Mouse (Mus musculus): ENCODE results near the gene Pamr1.
A peak's percentile ranks its signal among the peaks of the same experiment; 100 is the strongest.

Pamr1 gene

GRCm38 (mm10) chr2:102549611-102550266, at the start of gene Pamr1:
Pamr1 (plus strand) TSS chr2:102550012.
- DNase-seq (ENCODE audit: low spot score in 2 of 2), result peak in 1 of 2 experiments; percentile 19

GRCm38 (mm10) chr2:102507633-102508032, 42.2 kb upstream of the Pamr1 start:
- DNase-seq (ENCODE audit: low spot score in 2 of 2), result no peak

DNA sequence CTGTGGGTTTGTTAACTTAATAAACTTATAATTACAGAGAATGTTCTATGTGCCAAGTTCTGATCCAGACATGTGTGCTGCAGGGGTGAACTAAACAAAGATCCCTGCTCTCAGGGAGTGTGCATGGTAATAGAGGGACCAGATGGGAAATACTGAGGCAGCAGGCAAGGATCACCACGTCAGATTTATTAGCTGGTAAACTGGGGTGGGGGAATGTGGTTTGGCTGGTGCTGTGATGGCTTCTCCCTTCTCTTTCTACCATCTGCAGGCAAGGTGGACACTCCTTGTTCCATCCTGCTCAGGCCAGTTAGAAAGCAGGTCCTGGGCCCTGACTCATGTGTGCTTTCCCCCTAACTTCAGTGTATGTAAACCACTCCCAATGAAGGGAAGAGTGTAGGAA, 41.7 kb upstream of the Pamr1 start:
- no peak for DNase-seq (ENCODE audit: low spot score in 2 of 2)

GRCm38 (mm10) chr2:102519956-102520355, 29.9 kb upstream of the Pamr1 start:
- DNase-seq (ENCODE audit: low spot score in 2 of 2), result no peak

DNA sequence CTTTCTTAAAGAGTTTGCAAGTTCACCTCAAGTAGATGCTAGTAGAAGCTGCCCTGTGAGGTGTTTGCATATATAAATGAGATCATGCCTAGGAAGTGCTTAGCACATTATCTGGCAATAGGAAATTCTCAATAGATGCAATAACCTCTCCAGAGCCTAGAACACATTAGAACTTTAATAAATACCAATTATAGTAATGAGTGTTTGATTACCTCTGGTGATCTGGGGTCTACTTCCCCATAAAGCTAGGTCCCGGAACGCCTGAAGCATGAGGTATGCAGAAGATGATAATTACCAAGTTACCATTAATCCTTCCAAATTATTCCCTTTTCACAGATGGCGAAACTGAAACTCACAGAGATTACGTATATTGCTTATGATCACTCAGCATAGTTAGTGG, 22.2 kb upstream of the Pamr1 start:
- DNase-seq (ENCODE audit: low spot score in 2 of 2), result no peak

- DNase-seq (ENCODE audit: low spot score in 2 of 2), result no peak
Observed at GRCm38 (mm10) chr2:102533437-102533836, 16.4 kb upstream of the Pamr1 start.

- DNase-seq (ENCODE audit: low spot score in 2 of 2), result no peak
Observed at GRCm38 (mm10) chr2:102536766-102537165, 13.0 kb upstream of the Pamr1 start.

GRCm38 (mm10) chr2:102540438-102541230, 9.2 kb upstream of the Pamr1 start:
- DNase-seq (ENCODE audit: low spot score in 2 of 2), result no peak

- no peak for DNase-seq (ENCODE audit: low spot score in 2 of 2)
Observed at GRCm38 (mm10) chr2:102541404-102542125, 8.2 kb upstream of the Pamr1 start.

GRCm38 (mm10) chr2:102543961-102544719, 5.7 kb upstream of the Pamr1 start:
- DNase-seq (ENCODE audit: low spot score in 2 of 2), result no peak

GRCm38 (mm10) chr2:102550910-102551582, 1.2 kb downstream of the Pamr1 start:
- DNase-seq (ENCODE audit: low spot score in 2 of 2), result no peak

DNA sequence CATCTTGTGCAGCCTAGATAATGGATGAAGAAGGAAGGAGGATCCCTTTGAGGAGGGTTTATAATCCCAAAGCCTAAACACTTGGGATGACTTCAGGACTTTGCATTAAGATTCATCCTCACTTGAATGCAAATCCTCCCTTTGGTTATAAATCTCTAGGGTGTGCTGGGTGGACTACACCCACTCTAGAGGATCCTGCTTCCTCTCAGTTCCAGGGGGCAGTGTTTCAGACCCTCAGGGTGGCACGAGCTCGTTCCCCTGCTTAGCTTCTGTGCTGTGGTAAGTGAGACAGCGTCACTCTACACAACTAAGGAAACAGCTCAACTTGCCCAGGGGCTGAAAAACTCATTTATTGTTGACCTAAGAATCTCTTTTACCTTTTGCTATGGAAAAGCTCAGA, 1.8 kb downstream of the Pamr1 start:
- DNase-seq (ENCODE audit: low spot score in 2 of 2), result no peak

- DNase-seq (ENCODE audit: low spot score in 2 of 2), result no peak
Observed at GRCm38 (mm10) chr2:102552095-102552537, 2.3 kb downstream of the Pamr1 start.

DNA sequence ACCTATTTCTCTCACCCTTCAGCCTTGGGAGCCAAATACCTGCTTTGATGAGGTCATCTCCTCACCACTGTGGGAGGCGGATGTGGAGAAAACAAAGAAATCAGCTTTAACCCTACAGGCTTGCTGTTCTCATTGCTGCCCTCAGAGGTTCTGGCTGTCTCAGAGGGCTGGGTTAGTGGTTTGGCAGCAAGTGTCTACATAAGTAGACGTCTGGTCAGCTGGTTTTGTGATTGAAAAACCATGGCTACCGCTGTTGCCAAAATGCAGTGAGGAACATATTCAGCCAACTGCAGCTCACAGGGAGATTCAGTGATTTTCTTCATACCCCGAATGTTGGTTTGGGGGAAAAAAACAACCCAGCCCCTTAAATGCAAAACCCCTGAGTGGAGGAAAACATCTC, 7.3 kb downstream of the Pamr1 start:
- DNase-seq (ENCODE audit: low spot score in 2 of 2), result no peak

DNA sequence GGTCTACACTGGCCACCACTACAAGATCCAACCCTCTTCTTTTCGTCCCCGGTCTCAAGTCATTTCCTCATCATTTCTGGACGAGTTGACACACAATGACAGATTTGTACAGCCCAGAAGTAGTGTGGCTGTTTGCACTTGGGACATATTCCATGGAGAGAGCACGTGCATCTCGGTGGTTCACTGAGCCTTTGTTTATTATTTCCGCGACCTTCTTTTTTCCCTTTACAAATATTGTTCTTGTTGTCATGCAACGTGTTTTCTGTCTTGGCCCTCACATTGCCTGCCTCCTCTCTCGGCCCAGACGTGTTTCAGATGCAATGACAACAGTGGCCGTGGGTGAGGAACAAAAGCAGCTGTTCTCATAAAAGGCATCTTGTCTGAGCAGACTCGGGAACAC, 9.2 kb downstream of the Pamr1 start:
- DNase-seq (ENCODE audit: low spot score in 2 of 2), result no peak

DNA sequence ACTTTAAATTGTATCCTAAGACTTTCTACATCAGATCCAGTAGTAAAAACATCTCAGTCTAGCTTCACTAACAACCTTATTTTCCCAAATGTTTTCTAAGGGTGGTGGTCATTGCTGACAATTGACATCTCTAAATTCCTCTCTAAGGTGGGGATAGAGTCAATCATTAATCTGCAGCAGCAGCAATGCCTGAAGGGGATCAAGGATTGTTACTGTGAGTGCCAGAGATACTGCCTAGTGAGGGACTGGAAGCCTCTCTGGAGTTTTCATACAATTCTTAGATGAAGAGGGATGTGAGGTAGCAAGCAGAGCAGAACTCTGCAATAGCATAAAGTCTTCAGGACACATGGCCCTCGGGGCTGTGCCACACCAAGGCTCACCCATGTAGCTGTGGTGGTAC, 14.0 kb downstream of the Pamr1 start:
- no peak for DNase-seq (ENCODE audit: low spot score in 2 of 2)

DNA sequence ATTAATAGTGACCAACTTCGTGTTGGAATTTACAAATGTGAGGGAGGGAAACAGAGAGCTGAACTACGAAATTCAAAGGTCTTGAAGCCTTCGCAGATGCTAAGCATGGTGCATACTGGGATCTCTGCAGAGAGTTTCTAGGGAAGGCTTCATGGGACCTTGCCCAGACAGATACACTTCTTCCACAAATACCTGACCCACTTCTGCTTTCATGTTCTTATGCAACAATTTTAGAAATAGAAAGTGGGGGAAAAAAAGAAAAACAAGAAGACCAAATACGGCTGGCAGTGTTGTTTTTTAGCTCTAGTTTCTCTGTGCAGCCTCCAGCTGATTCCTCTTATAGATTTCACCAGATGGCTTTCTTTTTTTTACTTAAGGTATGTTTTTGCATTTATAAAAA, 29.4 kb downstream of the Pamr1 start:
- DNase-seq (ENCODE audit: low spot score in 2 of 2), result no peak

GRCm38 (mm10) chr2:102589977-102590376, 40.2 kb downstream of the Pamr1 start:
- DNase-seq (ENCODE audit: low spot score in 2 of 2), result peak in 1 of 2 experiments; percentile 42

DNA sequence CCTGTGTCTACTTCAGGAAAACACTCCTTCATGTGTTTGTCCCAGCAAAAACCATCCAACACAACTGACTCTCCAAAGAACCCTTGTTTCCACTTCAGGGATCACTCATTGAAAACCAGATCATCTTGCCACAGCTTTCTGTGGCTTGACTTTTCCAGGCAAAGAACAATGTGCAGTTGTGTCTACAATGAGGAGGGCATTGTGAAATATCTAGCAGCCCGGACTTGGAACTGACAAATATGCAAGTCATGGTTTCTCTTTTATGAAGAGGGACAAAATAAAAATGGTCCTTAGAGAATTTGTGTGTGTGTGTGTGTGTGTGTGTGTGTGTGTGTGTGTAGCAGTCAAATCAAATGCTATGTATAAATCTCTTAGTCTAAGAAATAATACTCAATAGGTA, 44.7 kb downstream of the Pamr1 start:
- DNase-seq (ENCODE audit: low spot score in 2 of 2), result no peak

- no peak for DNase-seq (ENCODE audit: low spot score in 2 of 2)
Observed at GRCm38 (mm10) chr2:102595395-102596130, 45.8 kb downstream of the Pamr1 start.
